Comparison of ENCODE assay signal across 23 mouse cellular contexts in genomic region chr2:146888786-146889414, GRCm38 (mm10).
"Had no signal": no experiment of that assay in that cellular context is flagged by ENCODE, and none has a peak within 500 bp of the region (broad histone marks: within the 10 kb centered on the region; RNA-seq: fewer than 3 reads in every experiment).

No protein-coding gene starts in this region.

- H3K27ac ChIP-seq: gastrocnemius, adult 2 months; heart, embryonic 10.5 days; hindbrain, embryonic 10.5 days; hindbrain, embryonic 12.5 days; hindbrain, embryonic 14.5 days; intestine, embryonic 15.5 days; layer of hippocampus, adult 2 months; left cerebral cortex, adult 2 months; limb, embryonic 10.5 days; limb, embryonic 12.5 days had no signal

- H3K9me3 ChIP-seq: heart, embryonic 10.5 days; hindbrain, embryonic 10.5 days; hindbrain, embryonic 12.5 days; intestine, embryonic 15.5 days; limb, embryonic 10.5 days; limb, embryonic 12.5 days had no signal

- H3K4me2 ChIP-seq: heart, embryonic 12.5 days; hindbrain, embryonic 12.5 days; hindbrain, embryonic 14.5 days; intestine, embryonic 15.5 days; limb, embryonic 12.5 days had no signal

- H3K36me3 ChIP-seq: intestine, embryonic 15.5 days had no signal

- H3K4me1 ChIP-seq: heart, embryonic 10.5 days; hindbrain, embryonic 10.5 days; hindbrain, embryonic 12.5 days; intestine, embryonic 15.5 days; limb, embryonic 10.5 days; limb, embryonic 12.5 days had no signal

- H3K9ac ChIP-seq: heart, embryonic 12.5 days; hindbrain, embryonic 12.5 days; hindbrain, embryonic 14.5 days; intestine, embryonic 15.5 days; limb, embryonic 12.5 days had no signal

- ATAC-seq: hindbrain, embryonic 16.5 days; inflammation-experienced regulatory T-cells, adult 6 months; intestine, embryonic 15.5 days; intestine, postnatal 0 days had no signal

- H3K4me3 ChIP-seq: gastrocnemius, adult 2 months; heart, embryonic 10.5 days; heart, embryonic 12.5 days; hindbrain, embryonic 10.5 days; hindbrain, embryonic 12.5 days; intestine, embryonic 15.5 days; layer of hippocampus, adult 2 months; left cerebral cortex, adult 2 months; limb, embryonic 10.5 days; limb, embryonic 12.5 days had no signal

- DNase-seq: gastrocnemius, adult 2 months; gastrocnemius, postnatal 10 days; gastrocnemius, postnatal 25 days; heart, adult 18-20 months; heart, postnatal 10 days; heart, postnatal 4 days; kidney, adult 18-20 months; kidney, adult 8-10 months; kidney, postnatal 10 days; kidney, postnatal 25 days had no signal

- H3K27me3 ChIP-seq: heart, embryonic 12.5 days; hindbrain, embryonic 12.5 days; intestine, embryonic 15.5 days; limb, embryonic 12.5 days had no signal
